In genomic region chr11:87974477-87975181, GRCm38 (mm10) we compare ENCODE assay signal across 8 mouse cellular contexts. TPM values are rescaled to one million over a fixed set of nuclear protein-coding genes. Genes with fewer than 3 reads are reported as not detected.
DNase-seq lines count a peak whose midpoint lies in the region; ATAC-seq and TF ChIP-seq lines count a peak whose summit lies in the region.

No protein-coding gene starts in this region.

- no peak for ATAC-seq in heart, embryonic 15.5 days (replicated peaks; ENCODE audit: insufficient number of reproducible peaks, insufficient read depth, low FRiP score, low read depth)
- ATAC-seq in kidney, postnatal 0 days (replicated peaks; ENCODE audit: low FRiP score, low read depth): 0 out of 2 replicates have a peak, but pooled peaks have one; percentile 16
- 0 out of 2 replicates have a peak, but pooled peaks have one; percentile 49 for ATAC-seq in liver, embryonic 12.5 days

- H3K27me3 ChIP-seq in embryonic facial prominence, embryonic 10.5 days (replicated peaks; ENCODE audit: low read depth, poor library complexity, severe bottlenecking): no peaks in the 10 kb centered on the region
- peaks cover 4% of the 10 kb centered on the region; the same call in 1 of the 2 replicates for H3K27me3 ChIP-seq in heart, embryonic 15.5 days
- no peaks in the 10 kb centered on the region for H3K27me3 ChIP-seq in kidney, postnatal 0 days (ENCODE audit: insufficient read depth, low read length)
- H3K27me3 ChIP-seq in liver, embryonic 12.5 days (replicated peaks): peaks cover 17% of the 10 kb centered on the region; the same call in 1 of the 2 replicates
- H3K27me3 ChIP-seq in thymus, adult 2 months (ENCODE audit: control insufficient read depth, insufficient read depth, low read length): no peaks in the 10 kb centered on the region

- H3K9ac ChIP-seq in heart, embryonic 15.5 days: peak overlapping the region; percentile 46; the same call in 1 of the 2 replicates
- no peak overlapping the region for H3K9ac ChIP-seq in kidney, postnatal 0 days (ENCODE audit: low read depth, low read length)
- no peak overlapping the region for H3K9ac ChIP-seq in liver, embryonic 12.5 days

- no peak overlapping the region for H3K4me2 ChIP-seq in heart, embryonic 15.5 days
- no peak overlapping the region for H3K4me2 ChIP-seq in kidney, postnatal 0 days (ENCODE audit: low read length)
- no peak overlapping the region for H3K4me2 ChIP-seq in liver, embryonic 12.5 days

- H3K9me3 ChIP-seq in embryonic facial prominence, embryonic 10.5 days: no peaks in the 10 kb centered on the region
- H3K9me3 ChIP-seq in heart, embryonic 15.5 days (replicated peaks): no peaks in the 10 kb centered on the region
- H3K9me3 ChIP-seq in kidney, postnatal 0 days (replicated peaks; ENCODE audit: low read length): no peaks in the 10 kb centered on the region
- H3K9me3 ChIP-seq in liver, embryonic 12.5 days (replicated peaks): no peaks in the 10 kb centered on the region

- peak; percentile 74 for DNase-seq in A20 (ENCODE audit: low read depth, low spot score)
- peak; percentile 69 to 85 for DNase-seq in adrenal gland, adult (ENCODE audit: inconsistent age in 2 of 2, low spot score in 1 of 2)
- DNase-seq in embryonic facial prominence, embryonic 10.5 days (ENCODE audit: low spot score): peak; percentile 65
- peak; percentile 91 for DNase-seq in kidney, postnatal 0 days (ENCODE audit: low spot score)
- peak; percentile 63 for DNase-seq in neural tube, embryonic 10.5 days (ENCODE audit: extremely low spot score, low spot score)
- peak; percentile 56 for DNase-seq in thymus, adult 2 months

- peaks cover 8% of the 10 kb centered on the region; the same call in 1 of the 2 replicates for H3K4me1 ChIP-seq in embryonic facial prominence, embryonic 10.5 days
- H3K4me1 ChIP-seq in heart, embryonic 15.5 days (replicated peaks): peaks cover 7% of the 10 kb centered on the region
- no peaks in the 10 kb centered on the region for H3K4me1 ChIP-seq in kidney, postnatal 0 days (replicated peaks; ENCODE audit: insufficient read depth, low read length)
- no peaks in the 10 kb centered on the region for H3K4me1 ChIP-seq in liver, embryonic 12.5 days
- no peaks in the 10 kb centered on the region for H3K4me1 ChIP-seq in thymus, adult 2 months (replicated peaks; ENCODE audit: control insufficient read depth, insufficient read depth, low read length)

- 21% methylated on average over 11 of the region's 11 CpGs for WGBS in embryonic facial prominence, embryonic 10.5 days
- 20% methylated on average over 11 of the region's 11 CpGs for WGBS in heart, embryonic 15.5 days
- WGBS in kidney, postnatal 0 days: 21% methylated on average over 11 of the region's 11 CpGs
- 17% methylated on average over 11 of the region's 11 CpGs for WGBS in liver, embryonic 12.5 days (ENCODE audit: insufficient replicate concordance)
- 19% methylated on average over 11 of the region's 11 CpGs for WGBS in thymus, adult 2 months

- peak; percentile 89 for TF ChIP-seq CTCF in kidney, postnatal 0 days (IDR thresholded peaks at IDR 0.05; ENCODE audit: low read depth)
- peak; percentile 60; the same call in 1 of the 2 replicates for TF ChIP-seq CTCF in thymus, adult 2 months (IDR thresholded peaks at IDR 0.05; ENCODE audit: borderline replicate concordance, control insufficient read depth, extremely low read depth, insufficient read depth, low read length, poor library complexity)

- no peak overlapping the region for H3K4me3 ChIP-seq in embryonic facial prominence, embryonic 10.5 days
- no peak overlapping the region for H3K4me3 ChIP-seq in heart, embryonic 15.5 days
- H3K4me3 ChIP-seq in kidney, postnatal 0 days (replicated peaks; ENCODE audit: low read depth, low read length): no peak overlapping the region
- H3K4me3 ChIP-seq in liver, embryonic 12.5 days: no peak overlapping the region
- no peak overlapping the region for H3K4me3 ChIP-seq in thymus, adult 2 months (ENCODE audit: control insufficient read depth, insufficient read depth, low read length)

- TF ChIP-seq POLR2A in thymus, adult 2 months (IDR thresholded peaks at IDR 0.05; ENCODE audit: control insufficient read depth, extremely low read depth, insufficient read depth, low read length, poor library complexity): no peak

- no peak overlapping the region for H3K27ac ChIP-seq in embryonic facial prominence, embryonic 10.5 days (replicated peaks)
- no peak overlapping the region for H3K27ac ChIP-seq in heart, embryonic 15.5 days
- H3K27ac ChIP-seq in kidney, postnatal 0 days: no peak overlapping the region
- no peak overlapping the region for H3K27ac ChIP-seq in liver, embryonic 12.5 days
- H3K27ac ChIP-seq in thymus, adult 2 months (ENCODE audit: control insufficient read depth, insufficient read depth, low read length): no peak overlapping the region

- peaks cover 27% of the 10 kb centered on the region for H3K36me3 ChIP-seq in embryonic facial prominence, embryonic 10.5 days (replicated peaks)
- H3K36me3 ChIP-seq in heart, embryonic 15.5 days: peaks cover 23% of the 10 kb centered on the region; the same call in 1 of the 2 replicates
- peaks cover 13% of the 10 kb centered on the region; the same call in 1 of the 2 replicates for H3K36me3 ChIP-seq in kidney, postnatal 0 days (ENCODE audit: insufficient read depth, low read length)
- peaks cover 23% of the 10 kb centered on the region for H3K36me3 ChIP-seq in liver, embryonic 12.5 days
- peaks cover 14% of the 10 kb centered on the region for H3K36me3 ChIP-seq in thymus, adult 2 months (ENCODE audit: control insufficient read depth, insufficient read depth, low read length)

RNA-seq across cellular contexts. Expression of gene Dynll2, which starts 12.7 kb away (rescaled TPM):
- polyA plus RNA-seq in embryonic facial prominence, embryonic 10.5 days (2016; fragmentation: Nextera tagmentation; extraction: Ambion mirVana): 27.0 and 28.2 TPM in 2 replicates
- polyA plus RNA-seq in heart, embryonic 15.5 days (2015; fragmentation: Nextera tagmentation; extraction: Ambion mirVana): 23.1 and 24.9 TPM in 2 replicates
- polyA plus RNA-seq in kidney, postnatal 0 days (2015; fragmentation: Nextera tagmentation; extraction: Ambion mirVana): 24.0 and 24.7 TPM in 2 replicates
- 14.3 and 15.5 TPM in 2 replicates for polyA plus RNA-seq in liver, embryonic 12.5 days (2016; fragmentation: Nextera tagmentation; extraction: Ambion mirVana)
- 60.7 and 69.7 TPM in 2 replicates for polyA plus RNA-seq in thymus, adult 2 months (2012; rRNA removed)

RNA-seq across cellular contexts. Expression of gene Olfr464, which starts 53.9 kb away (rescaled TPM):
- not detected in 2 replicates for polyA plus RNA-seq in embryonic facial prominence, embryonic 10.5 days (2016; fragmentation: Nextera tagmentation; extraction: Ambion mirVana)
- polyA plus RNA-seq in heart, embryonic 15.5 days (2015; fragmentation: Nextera tagmentation; extraction: Ambion mirVana): not detected in 2 replicates
- polyA plus RNA-seq in kidney, postnatal 0 days (2015; fragmentation: Nextera tagmentation; extraction: Ambion mirVana): not detected in 2 replicates
- polyA plus RNA-seq in liver, embryonic 12.5 days (2016; fragmentation: Nextera tagmentation; extraction: Ambion mirVana): not detected in 2 replicates
- 0.27 and 0.28 TPM in 2 replicates for polyA plus RNA-seq in thymus, adult 2 months (2012; rRNA removed)
